Comparison of ENCODE assay signal across 8 mouse cellular contexts in genomic region chr7:30231669-30232454, GRCm38 (mm10). TPM values are rescaled to one million over a fixed set of nuclear protein-coding genes. Genes with fewer than 3 reads are reported as not detected.
DNase-seq lines count a peak whose midpoint lies in the region; ATAC-seq and TF ChIP-seq lines count a peak whose summit lies in the region.

Polr2i (plus strand) TSS chr7:30231948.
Tbcb (minus strand) TSS chr7:30232272.

- no peaks in the 10 kb centered on the region for H3K9me3 ChIP-seq in forebrain, embryonic 10.5 days
- H3K9me3 ChIP-seq in heart, embryonic 15.5 days (replicated peaks) = no peaks in the 10 kb centered on the region
- H3K9me3 ChIP-seq in liver, embryonic 14.5 days (ENCODE audit: control insufficient read depth, low read length) = no peaks in the 10 kb centered on the region
- H3K9me3 ChIP-seq in neural tube, embryonic 11.5 days (ENCODE audit: control insufficient read depth, low read length) = no peaks in the 10 kb centered on the region
- no peaks in the 10 kb centered on the region for H3K9me3 ChIP-seq in stomach, postnatal 0 days (ENCODE audit: control insufficient read depth, low read length)

- peak within 1 kb of the TSS; percentile 58 for H3K9ac ChIP-seq in heart, embryonic 15.5 days
- H3K9ac ChIP-seq in liver, embryonic 14.5 days (replicated peaks) = peak within 1 kb of the TSS; percentile 89
- H3K9ac ChIP-seq in neural tube, embryonic 11.5 days (ENCODE audit: low read length) = peak within 1 kb of the TSS; percentile 73
- H3K9ac ChIP-seq in stomach, postnatal 0 days (ENCODE audit: low read length) = peak within 1 kb of the TSS; percentile 79

- H3K27ac ChIP-seq in forebrain, embryonic 10.5 days = peak within 1 kb of the TSS; percentile 96
- H3K27ac ChIP-seq in heart, embryonic 15.5 days = peak within 1 kb of the TSS; percentile 90
- peak within 1 kb of the TSS; percentile 76 for H3K27ac ChIP-seq in liver, embryonic 14.5 days
- peak within 1 kb of the TSS; percentile 81 for H3K27ac ChIP-seq in neural tube, embryonic 11.5 days (ENCODE audit: low read depth, low read length)
- peak within 1 kb of the TSS; percentile 93 for H3K27ac ChIP-seq in stomach, postnatal 0 days (replicated peaks)

- peak; percentile 85 to 92 for DNase-seq in CD8-positive naive resting alpha-beta T cell, adult 2 months (ENCODE audit: low read depth in 2 of 2, low spot score in 2 of 2)
- DNase-seq in c-Kit-positive CD71-negative TER-119-negative erythroid progenitor cells, embryonic 14.5 days (ENCODE audit: low read depth) = peak; percentile 95
- DNase-seq in forebrain, embryonic 10.5 days (ENCODE audit: extremely low spot score, low spot score) = peak; percentile 97
- DNase-seq in kidney, postnatal 25 days = peak; percentile 98 to 100
- peak; percentile 98 for DNase-seq in liver, embryonic 14.5 days (ENCODE audit: low read depth in 3 of 3, low spot score in 3 of 3)
- peak; percentile 97 for DNase-seq in neural tube, embryonic 11.5 days (ENCODE audit: low spot score)
- peak; percentile 98 for DNase-seq in stomach, postnatal 0 days (ENCODE audit: low spot score)

- peak within 1 kb of the TSS; percentile 81 for H3K4me3 ChIP-seq in forebrain, embryonic 10.5 days
- H3K4me3 ChIP-seq in heart, embryonic 15.5 days = peak within 1 kb of the TSS; percentile 63
- peak within 1 kb of the TSS; percentile 87 to 95 for H3K4me3 ChIP-seq in liver, embryonic 14.5 days (ENCODE audit: insufficient read depth in 1 of 2, low read depth in 2 of 2, low read length in 2 of 2)
- peak within 1 kb of the TSS; percentile 74 for H3K4me3 ChIP-seq in neural tube, embryonic 11.5 days (ENCODE audit: low read depth, low read length)
- H3K4me3 ChIP-seq in stomach, postnatal 0 days (ENCODE audit: low read depth, low read length) = peak within 1 kb of the TSS; percentile 71

- ATAC-seq in heart, embryonic 15.5 days (replicated peaks; ENCODE audit: insufficient number of reproducible peaks, insufficient read depth, low FRiP score, low read depth) = peak; percentile 95
- ATAC-seq in liver, embryonic 14.5 days (ENCODE audit: insufficient read depth) = peak; percentile 91
- peak; percentile 96 for ATAC-seq in neural tube, embryonic 11.5 days (ENCODE audit: insufficient read depth, low FRiP score, low TSS enrichment)
- peak; percentile 96 for ATAC-seq in stomach, postnatal 0 days (ENCODE audit: low FRiP score, low TSS enrichment)

- peaks cover 24% of the 10 kb centered on the region for H3K4me1 ChIP-seq in forebrain, embryonic 10.5 days
- peaks cover 19% of the 10 kb centered on the region for H3K4me1 ChIP-seq in heart, embryonic 15.5 days (replicated peaks)
- H3K4me1 ChIP-seq in liver, embryonic 14.5 days (replicated peaks; ENCODE audit: control insufficient read depth in 2 of 2, insufficient read depth in 2 of 2, low read length in 1 of 2) = peaks cover 2 to 9% of the 10 kb centered on the region in 2 experiments; a peak in 1 of 4 replicates
- H3K4me1 ChIP-seq in neural tube, embryonic 11.5 days (ENCODE audit: control insufficient read depth, insufficient read depth, low read length) = peaks cover 10% of the 10 kb centered on the region
- no peaks in the 10 kb centered on the region; the same call in 1 of the 2 replicates for H3K4me1 ChIP-seq in stomach, postnatal 0 days (replicated peaks; ENCODE audit: control insufficient read depth, insufficient read depth)

- peak within 1 kb of the TSS; percentile 86 for H3K4me2 ChIP-seq in heart, embryonic 15.5 days
- H3K4me2 ChIP-seq in liver, embryonic 14.5 days (ENCODE audit: low read depth) = peak within 1 kb of the TSS; percentile 94
- H3K4me2 ChIP-seq in neural tube, embryonic 11.5 days (ENCODE audit: low read depth) = peak within 1 kb of the TSS; percentile 73
- H3K4me2 ChIP-seq in stomach, postnatal 0 days (replicated peaks; ENCODE audit: low read depth) = peak within 1 kb of the TSS; percentile 77

- TF ChIP-seq EP300 in liver, embryonic 14.5 days (IDR thresholded peaks at IDR 0.05; ENCODE audit: low read depth) = no peak
- TF ChIP-seq EP300 in stomach, postnatal 0 days (optimal IDR thresholded peaks at IDR 0.05) = no peak

- no peak for TF ChIP-seq CTCF in liver, embryonic 14.5 days (IDR thresholded peaks at IDR 0.05; ENCODE audit: low read depth)
- no peak for TF ChIP-seq CTCF in stomach, postnatal 0 days (IDR thresholded peaks at IDR 0.05; ENCODE audit: low read depth)

- WGBS in forebrain, embryonic 10.5 days = under 1% methylated on average over 67 of the region's 67 CpGs
- under 1% methylated on average over 67 of the region's 67 CpGs for WGBS in heart, embryonic 15.5 days
- WGBS in liver, embryonic 14.5 days (ENCODE audit: insufficient replicate concordance) = under 1% methylated on average over 67 of the region's 67 CpGs
- WGBS in neural tube, embryonic 11.5 days = under 1% methylated on average over 67 of the region's 67 CpGs
- under 1% methylated on average over 67 of the region's 67 CpGs for WGBS in stomach, postnatal 0 days

- H3K27me3 ChIP-seq in forebrain, embryonic 10.5 days (ENCODE audit: poor library complexity, severe bottlenecking) = no peaks in the 10 kb centered on the region
- H3K27me3 ChIP-seq in heart, embryonic 15.5 days = no peaks in the 10 kb centered on the region
- no peaks in the 10 kb centered on the region for H3K27me3 ChIP-seq in liver, embryonic 14.5 days (ENCODE audit: control insufficient read depth, insufficient read depth, low read length)
- H3K27me3 ChIP-seq in neural tube, embryonic 11.5 days (ENCODE audit: control insufficient read depth, insufficient read depth, low read length) = no peaks in the 10 kb centered on the region
- no peaks in the 10 kb centered on the region for H3K27me3 ChIP-seq in stomach, postnatal 0 days (ENCODE audit: control insufficient read depth, insufficient read depth, low read length)

- H3K36me3 ChIP-seq in forebrain, embryonic 10.5 days (replicated peaks) = peaks cover 58% of the 10 kb centered on the region
- H3K36me3 ChIP-seq in heart, embryonic 15.5 days = peaks cover 10% of the 10 kb centered on the region
- H3K36me3 ChIP-seq in liver, embryonic 14.5 days (replicated peaks; ENCODE audit: control insufficient read depth, insufficient read depth, low read depth) = no peaks in the 10 kb centered on the region
- H3K36me3 ChIP-seq in neural tube, embryonic 11.5 days (ENCODE audit: control insufficient read depth, insufficient read depth, low read length) = peaks cover 9% of the 10 kb centered on the region
- H3K36me3 ChIP-seq in stomach, postnatal 0 days (ENCODE audit: control insufficient read depth, insufficient read depth, low read length) = 0 out of 2 replicates have a peak, but pooled peaks cover 6% of the 10 kb centered on the region

RNA-seq across cellular contexts. Expression of gene Polr2i, which starts in this region (rescaled TPM):
- 163 and 169 TPM in 2 replicates for polyA plus RNA-seq in forebrain, embryonic 10.5 days (2016; fragmentation: Nextera tagmentation; extraction: Ambion mirVana)
- 99.7 and 105 TPM in 2 replicates for polyA plus RNA-seq in heart, embryonic 15.5 days (2015; fragmentation: Nextera tagmentation; extraction: Ambion mirVana)
- 71.8 and 72.4 TPM in 2 replicates for polyA plus RNA-seq in liver, embryonic 14.5 days (2012; rRNA removed)
- polyA plus RNA-seq in liver, embryonic 14.5 days (2014; fragmentation: Nextera tagmentation; extraction: Ambion mirVana) = 59.2 and 61.1 TPM in 2 replicates
- polyA plus RNA-seq in neural tube, embryonic 11.5 days (2014; fragmentation: Nextera tagmentation; extraction: Ambion mirVana) = 179 and 195 TPM in 2 replicates
- polyA plus RNA-seq in stomach, postnatal 0 days (2015; fragmentation: Nextera tagmentation; extraction: Ambion mirVana) = 98.2 and 106 TPM in 2 replicates

RNA-seq across cellular contexts. Expression of gene Tbcb, which starts in this region (rescaled TPM):
- polyA plus RNA-seq in forebrain, embryonic 10.5 days (2016; fragmentation: Nextera tagmentation; extraction: Ambion mirVana) = 248 and 257 TPM in 2 replicates
- 125 and 140 TPM in 2 replicates for polyA plus RNA-seq in heart, embryonic 15.5 days (2015; fragmentation: Nextera tagmentation; extraction: Ambion mirVana)
- 13.1 and 24.4 TPM in 2 replicates for polyA plus RNA-seq in liver, embryonic 14.5 days (2012; rRNA removed)
- 44.8 and 47.1 TPM in 2 replicates for polyA plus RNA-seq in liver, embryonic 14.5 days (2014; fragmentation: Nextera tagmentation; extraction: Ambion mirVana)
- polyA plus RNA-seq in neural tube, embryonic 11.5 days (2014; fragmentation: Nextera tagmentation; extraction: Ambion mirVana) = 268 and 302 TPM in 2 replicates
- polyA plus RNA-seq in stomach, postnatal 0 days (2015; fragmentation: Nextera tagmentation; extraction: Ambion mirVana) = 149 and 153 TPM in 2 replicates

Comparison
In these comparisons a context has a peak if more than half of its experiments do, and no peak if none do; other contexts are left out.
1. Peak in every context shown above with its lines: DNase-seq, ATAC-seq, H3K4me3 ChIP-seq and H3K27ac ChIP-seq.